Mouse (Mus musculus) right cerebral cortex, postnatal 14 days (tissue): Measurements from ENCODE around the gene 2700081O15Rik.
"Not testable (repeated sequence)": the region's sequence is repeated elsewhere in the genome, so short reads cannot be mapped to it uniquely, and the experiment has no call there.

Experiments used
- DNase-seq: peaks from one replicate; pipeline ENCODE4 v3.0.0; 2022

Gene 2700081O15Rik

DNA sequence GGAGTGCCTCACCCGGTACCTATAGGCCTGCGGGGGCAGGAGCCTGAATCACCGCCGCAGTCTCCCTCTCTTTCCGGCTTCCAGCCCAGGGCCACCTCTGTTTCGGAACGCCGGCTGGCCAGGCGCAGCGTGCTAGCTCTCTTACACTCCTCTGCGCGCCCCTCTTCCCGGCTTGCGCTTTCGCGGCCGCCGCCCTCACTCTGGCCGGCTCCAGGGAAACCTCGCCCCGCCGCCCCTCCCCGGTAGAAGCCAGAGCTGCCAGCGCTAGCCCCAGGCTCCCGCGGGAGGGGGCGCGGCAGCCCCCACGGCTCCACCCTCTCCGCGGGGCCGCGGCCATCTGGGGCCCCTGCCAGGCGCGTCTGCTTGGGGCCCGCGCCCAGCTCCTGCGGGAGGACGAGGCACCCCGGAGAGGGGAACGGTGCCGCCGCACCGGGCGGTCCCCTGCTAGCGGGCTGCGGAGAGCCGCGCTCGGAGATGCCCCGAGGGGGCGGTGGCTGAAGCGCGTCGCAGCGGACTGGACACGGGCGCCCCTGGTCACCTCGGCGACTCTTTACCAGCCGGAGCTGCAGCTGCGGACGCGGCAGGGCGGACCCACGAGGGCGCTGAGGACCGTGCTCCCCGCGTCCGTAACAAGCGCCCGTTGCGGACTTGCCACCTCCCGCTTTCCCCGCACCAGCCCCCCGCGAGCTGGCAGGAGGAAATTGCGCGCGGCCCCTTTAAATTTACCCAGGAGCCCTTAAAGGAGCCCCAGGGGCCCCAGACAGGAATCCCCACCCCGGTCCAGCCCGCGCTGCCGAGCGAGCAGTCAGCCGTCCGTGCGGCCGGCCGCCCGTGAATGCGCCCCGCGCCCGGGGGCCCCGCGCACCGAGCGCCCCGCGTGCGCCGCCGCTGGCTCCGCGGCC is at the start of gene 2700081O15Rik:
TSS of gene 2700081O15Rik (plus strand) at position 792 of the 902 bp plus-strand sequence.
- peak; percentile 76 for DNase-seq

DNA sequence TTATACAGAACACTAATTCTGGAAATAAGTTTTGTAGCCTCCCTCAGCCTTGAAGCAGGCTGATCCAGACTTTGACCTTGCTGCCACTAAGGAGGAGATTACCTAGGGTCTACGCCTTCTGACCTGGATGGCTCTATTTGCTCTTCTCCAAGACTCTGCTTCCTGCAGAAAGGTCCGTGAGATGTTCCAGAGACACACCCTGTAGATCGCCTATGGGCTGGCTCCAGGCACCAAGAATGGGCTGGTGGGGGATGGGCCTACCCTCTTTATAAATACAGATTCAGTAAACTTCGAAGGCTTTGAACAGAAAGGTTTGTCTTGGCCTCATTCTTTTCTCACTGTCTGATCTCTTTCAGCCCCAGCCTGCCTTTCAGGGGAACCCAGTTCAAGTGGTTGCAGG is 48.0 kb upstream of the 2700081O15Rik start:
- DNase-seq = not testable (repeated sequence)

DNA sequence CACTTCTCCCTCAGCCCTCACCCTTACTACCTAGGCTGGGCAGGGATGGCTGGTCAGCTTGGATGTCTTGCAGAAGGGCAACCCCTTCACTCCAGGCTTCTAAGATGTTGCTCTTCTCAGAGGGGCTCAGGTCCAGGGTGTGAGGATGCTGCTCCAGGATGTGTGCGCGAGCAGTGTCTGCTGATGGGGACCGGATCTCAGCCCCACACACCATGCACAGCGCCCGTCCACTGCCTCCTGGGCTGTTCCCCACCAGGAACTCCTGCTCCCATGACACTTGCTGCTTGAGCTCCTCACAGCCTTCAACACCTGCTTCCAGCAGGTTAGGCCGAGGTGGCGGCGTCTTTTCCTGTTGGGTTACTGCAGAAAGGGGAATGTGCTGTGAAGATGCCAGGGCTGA is 42.9 kb upstream of the 2700081O15Rik start:
- DNase-seq = no peak

DNA sequence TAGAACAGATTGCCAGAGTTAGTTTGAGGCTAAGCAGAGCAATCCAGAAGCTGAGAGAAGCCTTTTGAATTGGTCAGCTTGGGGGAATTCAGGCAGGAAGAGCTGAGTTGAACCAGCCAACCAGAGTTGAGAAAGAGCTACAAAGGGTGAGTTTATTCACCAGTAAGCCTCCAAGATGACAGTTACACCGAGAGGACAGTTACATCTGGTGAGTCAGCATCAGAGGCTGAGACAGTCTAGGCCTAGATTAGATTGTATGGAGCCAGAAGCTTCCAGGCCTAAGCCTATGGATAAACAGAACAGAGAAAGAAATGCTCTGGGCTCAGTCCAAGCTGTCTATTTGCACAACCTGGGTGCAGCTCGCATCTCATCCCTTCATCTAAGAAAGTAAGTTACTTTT is 39.8 kb upstream of the 2700081O15Rik start:
- DNase-seq = no peak

DNA sequence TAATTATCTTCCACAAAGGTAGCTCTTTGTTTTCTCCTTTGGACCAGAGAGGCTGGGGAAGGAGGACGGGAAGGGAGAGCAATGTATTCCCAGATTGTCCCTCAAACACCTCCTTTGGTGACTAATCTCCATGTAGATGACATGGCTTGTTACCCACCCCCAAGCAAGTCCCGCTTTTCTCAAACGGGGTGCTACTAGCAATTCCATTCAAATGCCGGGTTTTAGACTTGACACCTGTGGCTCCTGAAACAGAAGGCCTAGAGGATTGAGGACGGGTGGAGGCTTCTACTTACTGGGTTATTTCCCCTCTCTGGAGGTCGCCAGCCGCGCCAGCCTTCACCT is 35.5 kb upstream of the 2700081O15Rik start:
- no peak for DNase-seq

DNA sequence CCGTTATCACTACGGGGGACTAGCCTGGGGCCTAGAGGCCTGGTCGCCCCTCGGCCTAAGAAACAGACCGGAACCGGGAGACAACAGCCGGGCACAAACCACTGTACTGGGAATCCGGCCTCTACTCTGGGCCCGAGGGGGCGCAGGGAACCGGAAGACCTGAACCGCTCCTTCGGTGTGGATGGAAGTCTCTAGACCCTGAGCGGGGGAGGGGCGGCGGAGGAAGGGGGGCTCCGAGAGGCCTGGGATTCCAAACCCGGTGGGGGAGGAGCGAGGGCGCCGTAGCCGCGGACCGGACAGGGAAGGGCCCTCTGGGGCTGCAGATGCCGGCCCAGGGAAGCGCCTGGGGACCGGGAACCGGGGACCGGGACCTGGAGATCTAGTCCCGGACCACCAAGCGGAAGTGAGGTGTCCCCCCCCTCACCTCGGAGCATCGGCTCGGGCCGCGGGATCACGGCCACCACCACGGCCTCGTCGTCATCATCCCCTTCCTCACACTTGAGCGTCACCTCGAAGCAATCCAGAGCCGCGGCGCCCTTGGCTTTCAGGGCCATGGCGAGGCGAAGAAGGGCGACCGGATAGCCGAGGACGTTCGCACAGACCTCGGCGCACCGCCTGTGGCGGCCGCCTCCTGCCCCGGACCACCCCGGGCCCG is 35.0 kb upstream of the 2700081O15Rik start:
- peak; percentile 70 for DNase-seq

DNA sequence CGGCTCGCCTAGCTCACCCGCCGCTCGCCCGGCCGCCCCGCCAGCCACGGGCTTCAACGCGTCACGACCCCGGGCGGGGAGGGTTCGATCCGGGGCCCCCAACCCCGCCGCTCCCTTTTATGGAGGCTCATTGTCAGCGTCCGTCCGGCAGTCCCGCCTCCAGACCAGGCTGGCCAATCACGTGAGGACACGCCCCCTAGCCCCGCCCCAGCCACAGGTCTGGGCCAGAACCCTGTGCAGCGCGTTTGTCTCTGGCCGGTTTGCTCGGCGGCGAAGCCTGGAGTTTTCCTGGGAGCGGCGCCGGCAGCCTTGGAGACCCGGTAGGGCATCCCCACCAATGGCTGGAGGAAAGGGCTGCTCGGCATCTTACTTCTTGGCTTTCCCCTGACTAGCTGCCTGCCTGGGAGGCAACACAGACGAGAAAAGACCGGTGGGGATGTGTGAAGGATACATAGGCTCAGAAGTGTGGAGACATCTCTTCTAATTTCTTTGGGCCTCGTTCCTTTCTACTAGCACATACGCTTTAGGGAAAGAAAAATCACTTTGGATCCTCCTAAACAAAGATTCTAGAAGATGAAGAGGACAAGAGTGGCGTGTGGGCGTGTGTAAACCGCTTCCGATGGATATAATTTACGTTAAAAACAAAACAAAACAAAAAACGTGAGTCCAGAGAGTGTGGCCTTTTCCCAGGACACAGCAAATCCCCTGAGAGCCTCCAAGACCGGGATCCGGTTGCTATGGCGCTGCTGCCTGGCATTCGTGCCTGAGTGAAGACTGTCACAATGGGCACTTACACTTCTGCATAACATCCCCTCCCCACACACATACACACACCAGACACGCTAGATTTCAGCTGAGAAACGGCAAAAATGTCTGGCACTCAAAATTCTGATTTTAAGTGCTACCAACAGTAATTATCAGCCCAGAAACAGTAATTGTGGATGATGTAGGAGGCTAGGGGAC is 34.2 kb upstream of the 2700081O15Rik start, which contains the start of gene Spindoc:
TSS of gene Spindoc (minus strand) at position 92 of the 963 bp plus-strand sequence.
- peak; percentile 98 for DNase-seq

DNA sequence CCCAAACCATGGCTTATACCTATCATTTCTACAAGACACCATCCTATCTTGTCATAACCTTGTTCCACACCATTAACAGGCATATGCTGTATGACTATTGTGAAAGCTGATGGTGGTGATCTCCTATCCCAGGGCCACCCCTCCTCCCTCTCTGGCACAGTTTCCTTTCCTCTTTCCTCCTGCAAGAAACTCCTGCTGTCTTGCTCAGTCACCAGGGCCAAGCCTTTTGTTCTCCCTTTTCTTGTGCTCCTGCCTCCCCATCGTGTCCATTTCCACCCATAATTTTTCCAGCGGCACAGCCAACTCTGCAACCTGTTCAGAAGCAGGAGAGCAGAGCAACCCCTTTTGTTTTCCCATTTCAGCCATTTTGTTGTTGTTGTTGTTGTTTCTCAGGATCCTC is 31.4 kb upstream of the 2700081O15Rik start:
- DNase-seq = no peak

DNA sequence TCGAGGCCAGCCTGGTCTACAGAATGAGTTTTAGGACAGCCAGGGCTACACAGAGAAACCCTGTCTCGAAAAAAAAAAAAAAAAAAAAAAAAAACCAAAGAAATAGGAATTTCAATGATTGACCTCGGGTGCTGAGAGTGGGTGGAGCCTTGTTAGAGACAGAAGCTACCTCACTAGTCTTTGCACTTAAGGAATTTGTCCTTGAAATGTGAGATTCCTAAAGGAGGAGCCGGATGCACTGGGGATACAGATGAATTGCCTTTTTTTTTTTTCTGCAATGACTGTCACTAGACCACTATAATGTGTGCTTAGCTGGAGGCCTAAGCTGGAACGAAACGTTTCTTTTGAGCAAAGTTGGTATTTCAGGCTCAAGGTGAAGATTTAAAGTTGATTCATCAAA is 28.9 kb upstream of the 2700081O15Rik start:
- DNase-seq = no peak

DNA sequence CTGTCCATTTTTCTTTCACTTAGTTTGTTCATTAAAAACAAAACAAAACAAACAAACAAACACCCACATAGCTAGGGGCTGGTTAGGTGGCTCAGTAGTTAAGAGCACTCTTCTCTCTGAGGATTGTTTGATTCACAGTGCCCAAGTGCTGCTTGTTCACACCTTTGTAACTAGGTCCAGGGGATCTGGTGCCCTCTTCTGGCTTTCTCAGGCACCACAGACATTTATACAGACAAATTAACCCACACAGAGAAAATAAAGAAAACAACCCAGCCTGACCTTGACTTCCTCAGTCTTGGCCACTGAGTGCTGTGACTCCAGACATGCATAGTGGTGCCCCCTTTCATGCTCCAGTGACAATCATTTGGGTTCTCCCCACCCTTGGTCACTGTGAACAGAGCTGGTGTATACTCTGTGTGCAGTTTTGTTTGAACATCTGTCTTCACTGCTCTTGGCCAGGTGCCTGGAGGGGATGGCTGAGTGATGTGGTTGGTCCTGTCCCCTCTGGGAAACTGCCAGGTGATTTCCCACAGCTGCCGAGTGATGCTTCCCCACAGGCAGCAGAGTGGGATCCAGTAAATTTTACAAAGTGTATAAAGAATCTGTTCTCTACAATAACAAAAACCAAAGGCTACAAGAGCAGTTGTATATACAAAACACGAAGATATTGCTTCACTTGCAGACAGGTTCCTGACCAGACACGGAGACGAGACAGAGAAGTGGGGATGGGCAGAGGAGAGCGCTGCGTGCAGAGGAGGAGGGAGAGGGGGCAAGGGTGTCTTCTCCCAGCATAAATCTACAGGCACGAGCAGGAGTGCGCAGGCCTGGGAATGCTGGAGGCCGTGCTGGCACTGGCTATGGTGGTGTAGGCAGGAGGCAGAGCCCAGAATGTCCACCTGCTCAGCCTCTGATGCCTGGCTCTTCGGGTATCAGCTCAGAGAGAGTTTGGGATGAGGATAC is 20.3 kb upstream of the 2700081O15Rik start:
- not testable (repeated sequence) for DNase-seq

DNA sequence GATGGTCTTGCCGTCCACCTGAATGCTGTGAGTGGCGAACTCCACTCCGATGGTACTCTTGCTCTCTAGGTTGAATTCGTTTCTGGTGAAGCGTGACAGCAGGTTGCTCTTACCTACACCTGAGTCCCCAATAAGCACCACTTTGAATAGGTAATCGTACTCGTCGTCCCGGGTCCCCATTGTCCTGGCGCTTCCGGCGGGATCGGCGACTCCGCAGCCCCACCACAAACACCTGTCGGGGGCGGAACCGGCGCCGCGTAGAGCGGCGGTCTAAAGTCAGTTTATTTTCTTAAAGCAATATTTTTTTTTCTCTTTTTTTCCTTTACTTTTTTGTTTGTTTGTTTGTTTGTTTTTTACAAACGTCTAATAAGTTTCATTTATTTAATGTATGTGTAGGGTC is 18.5 kb upstream of the 2700081O15Rik start:
- DNase-seq = not testable (repeated sequence)

DNA sequence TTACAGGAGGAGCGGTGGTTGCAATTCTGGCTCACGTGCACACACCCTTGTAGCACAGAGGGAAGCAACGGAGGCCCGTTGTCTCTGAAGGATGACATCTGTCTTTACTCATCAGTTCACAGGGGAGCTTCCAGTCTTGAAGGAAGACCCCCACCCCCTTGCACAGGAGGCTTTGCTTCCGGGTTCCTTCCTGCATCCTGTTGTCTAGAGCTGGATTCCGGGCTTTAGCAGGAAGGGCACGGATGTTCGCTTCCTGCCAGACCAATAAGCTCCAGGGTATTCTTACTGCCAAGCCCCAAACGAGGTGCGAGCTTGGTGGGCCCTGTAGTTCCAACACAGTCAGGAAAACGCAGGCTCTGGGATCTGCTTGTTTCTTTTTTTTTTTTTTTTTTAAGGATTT is 16.8 kb upstream of the 2700081O15Rik start:
- no peak for DNase-seq

DNA sequence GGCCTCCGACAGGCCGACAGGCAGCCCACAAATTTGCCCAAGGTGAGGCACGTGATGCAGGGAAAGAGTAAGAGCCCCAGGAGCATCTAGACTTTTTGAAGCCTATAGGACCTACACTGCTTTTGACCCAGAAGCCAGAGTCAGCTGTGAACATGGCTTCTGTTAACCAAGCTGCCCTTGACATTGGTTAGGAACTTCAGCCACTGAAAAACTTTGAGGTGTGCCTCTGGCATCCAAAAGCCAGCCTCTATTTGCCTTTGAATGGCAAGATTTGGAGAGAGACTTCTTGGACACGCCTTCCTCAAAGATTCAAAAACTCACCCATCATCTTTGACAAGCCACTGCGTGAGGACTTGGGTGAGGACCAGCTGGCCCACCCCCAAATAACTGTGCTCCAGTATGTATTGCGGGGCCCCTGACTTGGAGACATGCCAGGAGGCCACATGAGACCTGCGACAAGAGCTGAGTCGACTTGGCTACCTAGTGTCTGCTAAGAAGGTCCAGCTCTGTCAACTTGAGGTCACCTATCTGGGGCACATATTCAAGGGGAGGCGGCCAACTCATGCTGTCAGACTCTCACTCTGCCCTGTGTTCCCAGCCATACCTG is 12.7 kb upstream of the 2700081O15Rik start:
- no peak for DNase-seq

DNA sequence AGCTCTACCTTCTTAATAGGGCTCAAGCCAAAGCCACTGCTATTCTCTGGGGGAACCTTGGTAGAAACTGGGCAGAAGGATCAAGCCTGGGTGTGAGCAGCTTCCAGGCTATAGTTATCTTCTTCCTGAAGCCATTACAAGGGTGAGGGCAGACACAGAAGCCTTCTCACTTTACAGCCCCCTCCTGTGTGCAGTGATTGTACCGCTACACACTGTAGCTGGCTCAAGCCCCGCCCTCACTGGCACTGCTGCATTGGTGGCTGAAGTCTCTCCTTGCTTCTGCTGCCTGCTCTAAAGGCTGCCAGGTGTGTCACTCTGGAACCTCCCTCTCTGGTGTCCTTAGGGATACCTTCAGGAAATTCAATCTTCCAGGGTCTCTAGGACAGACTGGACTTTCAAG is 5.1 kb upstream of the 2700081O15Rik start:
- DNase-seq = no peak

DNA sequence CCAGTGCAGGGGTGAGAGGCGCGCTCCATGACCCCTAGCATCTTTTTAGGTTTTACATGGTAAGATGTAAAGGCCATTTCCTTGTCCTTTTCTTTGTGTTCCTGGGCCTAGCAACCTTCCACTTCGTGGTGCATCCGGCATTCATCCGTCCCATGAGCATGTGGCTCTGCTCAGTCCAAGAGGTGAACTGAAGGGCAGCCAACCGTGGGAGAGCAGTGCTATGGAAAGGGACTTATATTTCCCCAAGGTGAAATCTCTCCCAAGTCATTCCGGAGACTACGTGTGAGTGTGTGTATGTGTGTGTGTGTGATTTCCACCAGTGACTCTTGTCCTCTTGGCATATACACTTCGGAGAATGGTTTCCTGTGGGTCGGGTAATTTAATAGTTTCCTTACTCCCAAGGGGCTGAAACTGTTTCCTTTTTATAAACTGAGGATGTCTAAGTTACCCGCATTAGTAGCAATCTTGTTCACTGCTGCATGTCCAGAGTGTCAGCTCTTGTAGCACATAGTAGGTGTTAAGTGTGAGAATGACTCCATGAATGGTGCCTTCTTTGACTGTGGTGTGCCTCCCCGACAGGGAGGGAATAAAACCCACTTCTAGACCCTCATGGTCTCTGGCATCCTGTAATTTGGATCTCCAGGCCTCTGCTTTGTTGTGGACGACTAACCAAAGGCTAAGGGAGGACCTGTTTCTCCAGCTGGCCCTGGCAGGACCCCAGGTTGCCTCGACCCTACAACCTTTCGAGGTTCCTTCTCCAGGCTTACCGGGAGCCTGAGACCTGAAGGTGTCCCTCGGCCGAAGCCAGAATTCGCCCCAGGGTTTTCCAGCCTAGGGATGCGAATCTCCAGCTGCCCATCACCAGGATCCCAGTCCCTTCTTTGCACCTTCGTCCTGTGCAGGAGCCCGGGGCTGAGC is 1.2 kb upstream of the 2700081O15Rik start:
- no peak for DNase-seq

DNA sequence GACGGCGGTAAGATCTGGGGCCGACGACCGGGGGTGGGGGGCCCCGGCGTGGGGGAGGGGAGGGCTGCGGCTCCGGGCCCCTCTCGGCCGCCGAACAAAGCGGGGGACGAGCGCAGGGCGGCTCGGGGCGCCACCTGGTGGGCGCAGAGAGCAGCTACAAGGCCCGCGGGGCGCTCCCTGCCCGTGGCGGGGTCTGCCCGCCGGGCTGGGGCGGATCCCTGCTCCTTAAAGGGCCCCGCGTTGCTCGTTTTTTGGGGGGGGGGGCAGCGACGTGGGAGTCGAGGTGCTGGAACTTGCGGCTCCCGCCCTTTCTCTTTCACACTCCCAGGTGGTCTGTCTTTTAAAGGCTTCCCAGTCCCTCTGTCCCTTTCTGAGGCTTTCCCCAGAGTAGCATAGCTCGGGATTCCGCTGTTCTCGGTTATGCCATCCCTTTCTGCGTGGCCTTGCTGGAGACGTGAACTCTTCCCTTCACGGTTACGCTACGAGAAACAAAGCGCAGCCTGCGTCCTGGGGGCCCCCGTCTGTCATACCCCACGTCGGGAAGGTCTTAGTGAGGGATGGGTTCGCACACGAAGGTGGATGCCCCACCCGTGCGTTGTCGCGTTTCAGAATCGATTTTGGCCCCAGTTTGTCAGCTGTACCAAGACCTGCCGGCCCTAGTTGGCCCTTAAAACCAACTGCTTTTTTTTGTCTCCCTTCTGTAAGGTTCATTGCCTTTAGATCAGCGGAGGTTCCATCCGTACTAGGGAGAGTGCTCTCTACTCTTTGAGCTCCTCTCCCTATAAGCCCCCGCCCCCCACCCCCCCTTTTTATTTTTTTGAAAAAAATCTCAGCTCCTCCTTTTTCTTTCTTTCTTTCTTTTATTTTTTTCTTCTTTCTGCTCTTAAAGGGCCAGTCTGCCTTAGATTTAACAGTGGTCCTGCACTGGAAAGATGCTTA is 755 bp downstream of the 2700081O15Rik start:
- DNase-seq = peak; percentile 79

DNA sequence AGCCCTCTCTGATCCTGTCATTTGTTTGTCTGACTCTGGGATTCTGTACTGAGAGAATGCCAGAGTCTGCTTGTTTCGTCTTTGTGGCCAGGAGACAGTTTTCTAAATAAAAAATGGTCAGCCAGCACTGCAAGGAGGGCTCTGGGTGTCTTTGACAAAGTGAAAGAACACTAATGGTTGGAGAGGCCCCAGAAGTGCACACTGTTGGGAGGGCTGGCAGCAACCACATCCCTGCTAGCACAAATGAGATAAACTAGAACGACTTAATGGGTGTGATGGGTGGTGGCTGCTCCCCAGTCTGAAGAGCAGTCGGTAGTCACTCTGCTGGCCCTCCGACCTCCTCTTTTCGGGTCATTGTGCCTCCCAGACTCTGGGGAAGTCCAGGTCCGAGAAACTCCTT is 1.7 kb downstream of the 2700081O15Rik start:
- no peak for DNase-seq

DNA sequence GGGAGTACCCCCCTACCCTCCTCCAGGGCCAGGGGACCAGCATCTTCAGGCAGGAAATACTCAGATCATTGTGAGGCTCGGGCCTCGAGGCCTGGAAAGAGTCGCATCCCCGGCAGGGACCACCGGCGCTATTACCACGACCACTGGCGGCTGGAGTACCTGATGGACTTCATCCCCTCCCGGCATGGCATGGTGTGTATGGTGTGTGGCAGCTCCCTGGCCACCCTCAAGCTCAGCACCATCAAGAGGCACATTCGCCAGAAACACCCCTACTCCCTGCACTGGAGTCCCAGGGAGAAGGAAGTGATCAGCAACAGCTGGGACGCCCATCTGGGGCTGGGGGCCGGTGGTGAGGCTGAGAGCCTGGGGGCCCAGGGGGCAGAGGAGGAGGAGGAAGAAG is 2.7 kb downstream of the 2700081O15Rik start:
- no peak for DNase-seq
